Mouse (Mus musculus) megakaryocyte-erythroid progenitor cell, adult 5-6 weeks (primary cell): ENCODE results near the gene Rsph10b. TPM values are rescaled to one million over a fixed set of nuclear protein-coding genes. Genes with fewer than 3 reads are reported as not detected.

Experiments used
- ATAC-seq: replicated peaks from 2 replicates; pipeline ENCODE4 v1.8.0; 2016; ENCODE audit warnings: mild to moderate bottlenecking, inconsistent platforms; ENCODE audit not compliant: severe bottlenecking, poor library complexity, low FRiP score, low TSS enrichment
- total RNA-seq, 2 experiments: library from RNA; stranded (forward) in 1 of 2; stranded (reverse) in 1 of 2; fragments of 200-1000, 215-1000 nt in 1 of 2; fragments of >200 nt in 1 of 2; fragmentation: Nextera tagmentation in 1 of 2; gene quantifications; 2 replicates each; pipeline ENCODE4 v1.2.3; 2014 to 2017

Gene Rsph10b
- total RNA-seq (2014; fragmentation: Nextera tagmentation) (0.98 and 1.8 TPM in 2 replicates), total RNA-seq (2017) (not detected in 2 replicates)

DNA sequence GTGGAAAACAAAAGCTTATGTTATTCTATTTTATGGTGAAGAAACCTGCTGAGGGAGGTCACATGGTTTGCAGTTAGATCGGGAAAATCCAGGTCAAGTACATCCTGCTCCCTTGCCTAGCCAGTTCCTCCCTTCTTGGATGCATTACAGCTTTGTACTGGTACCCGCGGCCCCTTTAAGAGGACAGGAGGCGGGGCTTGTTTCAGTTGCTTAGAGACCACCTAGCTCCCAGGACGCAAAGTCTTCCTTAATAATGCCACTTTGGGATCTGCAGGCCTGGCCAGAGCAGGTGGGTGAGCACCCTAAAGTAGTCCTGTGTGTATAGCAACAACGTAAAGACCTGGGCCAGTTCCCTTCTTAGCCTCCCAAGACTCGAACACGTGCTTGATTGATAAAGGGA lies at the start of gene Rsph10b:
TSS of gene Rsph10b (plus strand) at position 205 of the 400 bp plus-strand sequence.
- no peak for ATAC-seq

DNA sequence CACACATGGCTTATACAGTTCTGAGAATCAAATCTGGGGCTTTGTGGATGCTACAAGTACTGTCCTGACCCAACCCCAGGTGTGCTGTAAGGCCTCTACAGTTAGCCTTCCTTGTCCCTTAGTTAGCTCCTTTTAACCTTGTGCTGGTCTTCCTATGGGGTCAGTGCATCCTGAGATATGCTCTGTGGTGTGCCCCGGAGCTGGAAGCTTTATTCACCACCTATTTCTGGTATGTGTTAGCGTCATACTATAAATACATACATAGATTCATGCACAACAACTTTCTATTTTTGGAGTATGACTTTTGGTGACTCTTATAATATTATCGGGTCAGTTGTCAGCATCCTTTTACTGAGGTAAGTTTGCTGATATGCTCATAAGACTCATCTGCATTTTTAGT lies 47.6 kb upstream of the Rsph10b start:
- ATAC-seq = no peak

DNA sequence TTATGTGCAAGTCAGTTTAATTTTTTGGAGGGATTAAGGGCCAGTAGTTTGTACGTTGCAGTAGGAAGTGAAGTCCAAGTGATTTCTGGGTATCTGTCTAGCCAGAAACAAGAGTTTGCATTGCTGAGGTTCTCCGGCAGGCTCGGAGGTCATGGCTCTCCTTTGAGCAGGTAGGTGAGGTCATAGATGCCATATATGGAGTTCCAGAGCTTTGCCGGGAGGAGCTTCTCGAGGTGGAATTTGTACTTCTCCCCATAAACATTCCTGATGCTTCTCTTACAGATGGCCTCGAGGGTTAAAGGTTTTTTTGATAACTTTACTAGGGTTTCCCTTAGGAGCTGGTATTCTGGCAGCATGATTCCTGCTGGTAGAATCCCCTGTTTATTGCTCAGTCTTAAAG lies 42.1 kb upstream of the Rsph10b start:
- ATAC-seq = no peak

DNA sequence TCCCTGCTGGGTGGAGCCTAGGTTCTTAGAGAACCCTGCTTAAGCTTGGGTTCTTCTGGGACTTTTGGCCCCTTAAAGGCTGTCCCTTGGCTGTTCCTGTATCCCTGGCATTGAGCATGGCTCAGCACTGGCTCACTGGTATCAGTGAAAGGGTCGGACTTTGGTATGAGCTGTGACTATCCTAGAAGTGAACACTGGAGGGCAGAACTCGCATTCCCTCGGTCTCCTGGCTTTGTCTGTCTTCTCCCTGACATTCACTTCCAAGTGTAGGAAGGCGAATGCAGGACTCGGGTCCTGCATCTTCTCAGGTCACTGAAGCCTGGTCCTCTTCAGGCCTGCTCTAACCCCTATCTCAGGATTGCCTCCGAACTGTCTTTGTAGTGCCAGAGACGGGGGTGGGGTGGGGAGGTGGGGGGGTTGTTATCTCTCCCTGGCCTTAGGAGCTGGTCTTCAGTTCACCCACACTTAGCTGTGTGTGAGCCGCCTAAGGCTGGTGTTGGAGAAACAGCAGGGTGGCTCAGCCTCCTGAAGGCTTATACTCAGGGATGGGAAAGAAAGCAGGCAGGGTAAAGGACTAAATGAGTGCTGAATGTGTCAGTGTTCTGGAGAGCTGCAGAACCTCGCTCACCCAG lies 40.5 kb upstream of the Rsph10b start:
- 0 out of 2 replicates have a peak, but pooled peaks have one; percentile 33 for ATAC-seq

DNA sequence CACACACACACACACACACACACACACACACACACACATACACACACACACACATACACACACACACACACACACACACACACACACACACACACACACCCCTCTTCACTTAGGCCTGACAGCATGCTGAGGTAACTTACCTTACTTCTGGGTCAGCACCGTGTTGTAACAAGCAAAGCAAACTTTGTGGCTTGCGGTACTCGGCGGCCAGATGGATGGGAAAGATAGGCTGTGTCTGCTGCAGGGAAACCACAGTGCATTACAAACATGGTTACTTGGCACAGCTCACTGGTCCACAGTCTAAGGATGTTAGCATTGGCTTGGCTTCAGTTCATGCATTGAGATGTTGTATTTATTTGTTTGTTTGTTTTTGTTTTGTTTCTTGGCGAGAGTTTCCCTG lies 39.4 kb upstream of the Rsph10b start:
- ATAC-seq = peak; percentile 96

DNA sequence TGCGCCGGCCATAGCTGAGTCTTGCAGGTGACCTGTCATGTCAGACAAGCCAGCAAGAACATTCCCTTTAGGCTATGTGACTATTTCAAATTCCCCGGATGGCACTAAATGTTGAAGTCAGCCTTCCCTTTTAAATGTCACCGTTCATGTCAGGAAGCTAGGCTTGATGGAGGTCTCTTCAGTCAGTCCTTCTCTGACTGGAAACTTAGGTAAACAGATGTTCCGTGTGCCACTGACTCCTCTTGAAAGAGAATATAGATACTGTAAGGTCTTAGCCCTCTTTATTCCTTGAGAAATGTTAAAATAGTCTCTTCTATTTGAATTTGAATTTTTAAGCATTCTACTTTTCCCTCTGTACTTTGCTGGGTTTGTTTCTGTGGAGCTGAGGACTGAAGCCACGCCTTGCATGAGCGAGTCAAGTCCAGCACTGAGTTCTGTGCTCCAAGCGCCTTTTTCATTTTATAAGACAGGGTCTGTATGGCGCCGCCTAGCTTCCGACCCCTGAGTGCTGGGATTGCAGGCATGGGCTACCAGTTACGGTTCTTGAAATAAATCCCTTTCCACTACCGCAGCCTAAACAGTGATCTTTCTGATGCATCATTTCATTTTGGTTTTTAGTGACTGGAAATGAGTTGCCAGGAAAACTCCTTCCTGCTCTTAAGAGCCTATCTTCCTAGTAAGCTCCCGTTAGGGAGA lies 35.1 kb upstream of the Rsph10b start, which contains the start of gene Ankrd61:
TSS of gene Ankrd61 (minus strand) at position 51 of the 696 bp plus-strand sequence.
- ATAC-seq = no peak

DNA sequence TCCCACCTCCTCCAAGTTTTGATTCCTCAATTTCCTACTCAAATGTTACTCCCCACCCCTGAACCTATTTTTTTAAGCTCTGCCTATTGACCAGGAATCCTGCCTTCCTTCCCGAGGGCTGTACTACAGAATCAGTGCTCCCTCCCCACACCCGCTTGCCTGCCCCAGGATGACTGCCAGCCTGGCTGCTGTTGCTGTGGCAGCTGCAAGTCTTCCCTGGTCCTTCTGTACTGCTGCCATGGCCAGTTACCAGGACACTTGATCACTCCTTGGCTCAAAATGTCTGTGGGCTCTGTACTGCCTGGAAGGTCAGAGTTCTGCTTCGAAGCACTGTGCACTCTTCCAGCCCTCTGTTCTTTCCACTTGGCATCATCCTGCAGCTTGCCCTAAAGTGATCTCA lies 30.7 kb upstream of the Rsph10b start:
- no peak for ATAC-seq

DNA sequence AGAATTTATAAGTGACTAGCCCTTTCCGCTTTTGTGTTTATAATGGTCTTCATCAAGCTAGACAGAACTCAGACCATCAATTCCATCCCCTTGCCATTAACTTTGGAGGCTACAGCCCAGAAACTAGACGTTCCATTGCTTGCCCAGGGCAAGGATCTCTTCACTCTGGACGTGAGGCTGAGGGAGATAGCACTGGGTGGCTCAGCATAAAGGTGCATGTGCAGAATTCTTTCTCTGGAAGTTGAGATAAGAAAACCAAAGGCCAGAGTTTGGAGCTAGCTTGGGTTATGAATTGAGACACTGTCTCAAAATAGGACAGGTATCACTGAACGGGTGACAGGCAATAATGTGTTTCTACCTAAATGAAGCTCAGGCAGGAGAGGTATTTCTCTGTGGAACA lies 29.0 kb upstream of the Rsph10b start:
- ATAC-seq = peak; percentile 76

DNA sequence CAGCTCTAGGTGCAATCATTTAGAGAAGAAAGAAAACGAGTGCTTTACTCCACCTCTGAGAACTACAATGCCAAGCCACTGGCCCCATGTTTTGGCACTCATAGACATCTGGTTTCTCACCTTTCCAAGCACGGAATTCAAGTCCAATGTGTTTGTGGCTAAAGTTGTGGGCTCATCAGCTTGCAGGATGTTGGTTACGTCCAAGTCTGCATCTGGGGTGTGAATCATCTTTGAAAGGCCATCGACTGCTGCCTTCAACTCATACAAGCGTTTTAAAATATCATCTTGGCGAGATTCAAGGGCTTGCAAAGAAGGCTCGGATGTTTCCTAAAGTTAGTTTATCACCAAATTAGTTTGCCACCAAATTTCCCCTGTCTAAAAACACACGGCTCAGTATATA lies 26.4 kb upstream of the Rsph10b start:
- ATAC-seq = no peak

DNA sequence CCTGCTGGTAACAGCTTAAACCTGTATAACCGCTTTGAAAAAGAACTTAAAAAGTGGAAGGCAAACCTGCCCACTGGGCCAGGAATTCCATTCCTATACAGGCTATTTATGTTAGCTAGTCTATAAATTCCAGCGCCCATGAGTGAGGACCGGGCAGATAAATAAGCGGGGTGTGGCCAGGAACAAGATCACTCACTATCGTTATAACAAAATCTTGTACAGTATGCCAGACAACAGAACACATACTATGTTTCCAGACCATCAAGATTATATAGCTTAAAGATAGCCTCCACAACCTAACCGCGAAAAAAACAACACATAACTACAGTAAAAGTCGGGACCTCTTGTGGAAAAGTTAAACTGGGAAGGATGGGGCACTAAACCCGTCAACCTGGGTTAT lies 23.9 kb upstream of the Rsph10b start:
- 0 out of 2 replicates have a peak, but pooled peaks have one; percentile 16 for ATAC-seq

DNA sequence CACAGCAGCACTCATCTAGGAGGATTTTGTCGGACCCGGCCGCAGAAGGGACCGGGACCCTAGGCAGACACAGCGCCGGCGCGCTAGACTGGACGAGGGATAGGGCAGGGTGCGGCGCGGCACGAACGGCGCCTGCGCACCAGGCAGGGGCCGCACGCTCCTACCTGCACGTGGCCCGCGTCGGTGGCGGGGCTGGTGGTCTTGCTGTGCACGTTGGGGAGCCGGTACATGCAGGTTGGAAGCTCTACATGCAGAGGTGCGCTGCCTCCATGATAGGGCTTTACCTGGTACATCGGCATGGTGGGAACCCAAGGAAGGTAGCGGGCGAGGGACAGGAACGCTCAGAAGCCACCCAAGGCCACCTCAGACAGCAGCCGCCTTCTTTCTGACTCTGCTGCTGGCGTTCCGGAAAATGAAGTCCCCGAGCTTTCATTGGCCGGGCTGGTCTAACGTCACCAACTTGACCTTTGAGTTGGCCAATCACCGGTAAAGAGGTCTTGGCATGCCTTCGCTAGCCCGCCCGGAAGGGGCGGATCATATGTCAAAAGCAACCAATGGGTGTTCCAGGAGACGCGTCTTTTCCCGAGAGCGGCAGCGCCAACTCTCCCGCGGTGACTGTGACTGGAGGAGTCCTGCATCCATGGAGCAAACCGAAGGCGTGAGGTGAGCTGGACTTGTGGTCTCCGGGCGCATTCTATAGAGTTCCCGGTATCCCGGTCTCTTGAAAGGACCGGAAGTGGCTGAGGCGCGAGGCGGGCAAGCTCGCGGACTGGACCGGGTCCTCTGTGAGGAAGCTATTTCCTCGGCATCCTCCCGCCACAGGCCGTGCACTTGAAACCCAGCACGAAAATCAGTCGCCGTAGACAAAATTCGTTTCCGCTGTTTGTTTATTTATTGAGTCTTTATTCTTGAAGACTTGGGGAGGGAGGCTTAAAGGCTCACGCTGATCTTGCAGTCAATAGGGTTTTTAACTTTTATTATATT lies 23.1 kb upstream of the Rsph10b start, which contains the start of the genes Aimp2 and Pms2:
TSS of gene Aimp2 (minus strand) at position 431 of the 984 bp plus-strand sequence.
TSS of gene Pms2 (plus strand) at position 548 of the 984 bp plus-strand sequence.
- ATAC-seq = peak; percentile 95

DNA sequence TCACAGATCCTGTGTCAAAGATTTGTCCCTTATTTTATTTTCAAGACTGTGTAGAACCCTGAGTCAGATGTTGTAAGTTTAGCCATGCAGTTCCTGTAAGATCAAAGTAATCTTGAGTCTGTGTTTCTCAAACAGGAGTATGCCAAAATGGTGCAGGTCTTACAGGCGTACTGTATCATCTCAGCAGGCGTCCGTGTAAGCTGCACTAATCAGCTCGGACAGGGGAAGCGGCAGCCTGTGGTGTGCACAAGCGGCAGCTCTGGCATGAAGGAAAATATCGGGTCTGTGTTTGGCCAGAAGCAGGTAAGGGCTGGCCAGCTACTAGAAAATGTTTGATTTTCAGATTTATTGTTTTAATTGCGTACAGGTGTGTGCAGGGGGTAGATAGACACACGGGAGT lies 16.6 kb upstream of the Rsph10b start:
- no peak for ATAC-seq

DNA sequence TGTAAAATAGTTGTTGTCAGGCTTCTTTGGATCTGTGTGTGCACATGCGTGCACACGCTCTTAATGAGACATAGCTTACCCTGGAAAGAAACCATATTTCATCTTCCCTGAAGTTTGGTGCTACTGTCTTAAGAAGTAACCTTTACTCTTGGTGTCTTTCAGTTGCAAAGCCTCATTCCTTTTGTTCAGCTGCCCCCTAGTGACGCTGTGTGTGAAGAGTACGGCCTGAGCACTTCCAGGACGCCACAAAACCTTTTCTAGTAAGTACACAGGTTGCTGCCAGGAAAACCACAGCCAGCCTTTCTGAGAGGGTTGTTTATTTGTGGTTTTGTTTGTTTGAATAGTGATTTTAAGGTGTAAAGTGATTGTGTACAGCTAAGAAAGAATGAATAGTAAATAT lies 15.4 kb upstream of the Rsph10b start:
- ATAC-seq = peak; percentile 81; the same call in 1 of the 2 replicates

DNA sequence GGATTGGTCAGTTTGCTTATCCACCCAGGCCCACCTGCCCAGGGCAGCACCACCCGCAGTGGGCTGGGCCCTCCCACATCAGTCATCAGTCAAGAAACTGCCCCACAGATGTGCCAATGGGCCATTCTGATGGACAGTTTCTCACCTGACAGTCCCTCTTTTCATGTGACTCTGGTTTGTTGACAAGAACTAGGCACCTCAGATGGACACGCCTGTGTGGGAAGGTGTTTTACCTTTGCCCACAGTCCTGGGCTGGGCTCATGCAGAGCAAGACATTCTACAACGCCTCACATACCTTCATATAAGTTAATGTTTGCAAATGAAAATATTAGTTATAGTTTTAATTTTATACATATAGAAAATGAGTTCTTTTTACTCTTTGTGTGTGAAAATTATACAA lies 14.7 kb upstream of the Rsph10b start:
- ATAC-seq = no peak

DNA sequence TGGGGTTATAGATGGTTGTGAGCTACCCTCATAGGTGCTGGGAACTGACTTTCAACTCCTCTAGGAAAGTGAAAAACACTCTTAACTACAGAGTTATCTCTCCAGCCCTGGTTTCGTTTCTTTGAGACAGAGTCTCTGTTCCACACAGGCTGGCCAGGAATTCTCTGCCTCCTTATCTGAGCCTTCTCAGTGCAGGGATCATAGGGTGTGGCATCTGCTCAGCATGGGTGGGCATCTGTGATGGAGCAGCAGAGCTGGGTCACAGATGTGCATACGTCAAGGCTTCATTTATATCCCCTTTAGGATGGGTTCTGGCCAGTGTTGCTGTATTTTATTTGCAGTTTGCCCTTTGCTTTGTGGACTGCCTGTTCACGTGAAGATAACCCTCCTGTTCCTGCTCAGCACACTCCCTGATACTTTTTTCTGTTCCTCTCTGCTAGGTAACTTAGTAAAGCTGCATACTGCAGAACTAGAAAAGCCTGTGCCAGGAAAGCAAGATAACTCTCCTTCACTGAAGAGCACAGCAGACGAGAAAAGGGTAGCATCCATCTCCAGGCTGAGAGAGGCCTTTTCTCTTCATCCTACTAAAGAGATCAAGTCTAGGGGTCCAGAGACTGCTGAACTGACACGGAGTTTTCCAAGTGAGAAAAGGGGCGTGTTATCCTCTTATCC lies 7.9 kb upstream of the Rsph10b start:
- peak; percentile 96 for ATAC-seq

DNA sequence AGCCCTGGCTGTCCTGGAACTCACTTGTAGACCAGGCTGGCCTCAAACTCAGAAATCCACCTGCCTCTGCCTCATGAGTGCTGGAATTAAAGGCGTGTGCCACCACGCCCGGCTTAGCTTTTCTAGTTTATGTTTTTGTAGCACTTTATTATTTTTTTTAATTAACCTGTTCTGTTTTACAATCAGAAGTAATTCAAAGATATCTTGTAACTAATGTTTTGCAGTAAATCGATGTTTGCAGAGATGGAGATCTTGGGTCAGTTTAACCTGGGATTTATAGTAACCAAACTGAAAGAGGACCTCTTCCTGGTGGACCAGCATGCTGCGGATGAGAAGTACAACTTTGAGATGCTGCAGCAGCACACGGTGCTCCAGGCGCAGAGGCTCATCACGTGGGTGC lies 5.0 kb upstream of the Rsph10b start, which contains the start of gene Gm42421:
TSS of gene Gm42421 (plus strand) at position 301 of the 400 bp plus-strand sequence.
- ATAC-seq = no peak

DNA sequence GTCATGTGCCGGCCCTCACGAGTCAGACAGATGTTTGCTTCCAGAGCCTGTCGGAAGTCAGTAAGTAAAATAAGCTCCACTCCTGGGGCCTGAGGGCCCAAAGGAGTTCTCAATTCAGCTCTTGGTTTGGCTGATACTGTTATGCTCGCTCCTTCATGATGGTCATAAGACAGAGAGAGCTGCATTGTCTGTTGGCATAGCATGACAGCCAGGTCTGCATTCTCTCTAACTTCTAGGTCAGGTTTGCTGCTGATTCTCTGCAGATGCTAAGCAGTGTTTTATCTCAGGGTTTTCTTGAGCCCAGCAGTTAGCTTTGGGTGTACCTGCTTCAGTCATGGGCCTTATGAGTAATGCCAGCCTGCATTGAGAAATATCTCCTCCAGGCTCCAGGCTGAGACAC lies 3.5 kb upstream of the Rsph10b start:
- ATAC-seq = no peak

DNA sequence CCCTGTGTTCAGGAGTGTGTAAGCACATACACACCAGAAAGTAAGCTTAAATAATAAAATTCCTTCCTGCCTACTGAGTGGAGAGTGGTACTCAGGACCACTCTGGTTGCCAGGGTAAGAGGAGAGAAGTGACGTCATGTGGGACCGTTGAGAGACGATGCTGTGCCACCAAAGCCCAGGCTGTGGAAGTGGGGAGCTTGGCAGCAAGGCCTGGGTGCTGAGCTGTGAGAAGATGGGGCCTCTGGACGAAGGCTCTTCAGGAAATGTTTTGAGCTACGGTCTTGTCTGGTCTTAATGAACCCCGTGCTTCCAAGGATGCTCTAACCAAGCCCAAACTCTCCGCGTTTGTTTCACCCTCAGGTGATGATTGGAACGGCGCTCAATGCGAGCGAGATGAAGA lies 2.2 kb upstream of the Rsph10b start:
- no peak for ATAC-seq
